Mouse (Mus musculus): ENCODE data around the gene Vps37c.
A peak's percentile ranks its signal among the peaks of the same experiment; 100 is the strongest.

Gene Vps37c

DNA sequence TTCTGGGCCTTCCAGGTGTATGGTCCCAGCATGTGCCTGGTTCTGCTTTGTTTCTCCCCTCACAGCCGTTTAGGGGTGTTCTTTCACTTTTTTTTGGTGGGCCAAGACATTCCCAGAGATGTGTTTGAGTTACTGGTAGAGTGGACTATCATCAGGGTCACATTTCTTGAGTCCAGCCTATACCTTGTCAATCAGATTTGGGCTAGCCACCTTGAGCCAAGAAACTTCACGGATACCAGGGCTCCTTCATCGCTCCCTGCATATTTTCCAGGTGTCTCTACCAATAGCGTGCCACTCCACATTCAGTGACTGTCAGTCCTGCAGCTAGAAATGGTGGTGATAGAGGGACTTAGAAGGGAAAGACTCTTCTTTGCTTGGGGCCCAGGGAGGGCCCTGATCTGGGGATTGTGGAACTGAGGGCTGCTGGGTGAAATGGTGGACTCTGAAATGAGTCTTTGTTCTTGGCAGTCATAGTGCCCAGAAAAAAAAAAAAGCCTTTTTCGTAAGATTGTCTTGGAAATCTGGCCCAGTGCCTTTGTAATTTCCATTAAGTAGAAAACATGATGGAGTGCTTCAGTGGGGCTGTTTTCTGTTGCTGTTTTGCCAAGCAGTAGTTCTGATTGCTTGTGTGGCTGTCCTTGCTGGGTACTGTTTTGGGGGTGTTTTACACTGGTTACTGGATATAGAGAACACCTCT, 1.1 kb downstream of the Vps37c start:
- DNase-seq (ENCODE audit: low spot score), result no peak

DNA sequence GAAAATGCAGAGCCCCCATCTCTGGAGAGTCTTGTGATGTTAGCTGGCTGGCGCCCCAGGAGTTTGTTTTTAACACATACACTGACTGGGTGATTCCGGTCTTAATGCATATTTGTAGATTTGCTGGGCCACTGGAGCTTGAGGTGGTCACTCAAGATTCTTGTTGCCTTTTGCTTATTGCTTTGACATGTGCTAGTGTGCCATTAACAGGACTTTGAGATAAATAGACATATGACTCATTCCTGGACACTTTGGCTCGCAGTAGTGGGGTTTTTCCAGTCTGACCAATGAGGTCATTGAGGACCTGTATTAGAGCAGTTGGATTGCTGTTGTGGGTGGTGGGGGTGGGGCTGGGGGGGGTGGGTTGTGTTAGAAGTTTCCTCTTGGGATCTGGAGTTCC, 1.8 kb downstream of the Vps37c start:
- no peak for DNase-seq (ENCODE audit: low spot score)

GRCm38 (mm10) chr19:10691121-10691520, 2.6 kb downstream of the Vps37c start:
- no peak for DNase-seq (ENCODE audit: low spot score)

GRCm38 (mm10) chr19:10691660-10692059, 3.1 kb downstream of the Vps37c start:
- DNase-seq (ENCODE audit: low spot score), result no peak

DNA sequence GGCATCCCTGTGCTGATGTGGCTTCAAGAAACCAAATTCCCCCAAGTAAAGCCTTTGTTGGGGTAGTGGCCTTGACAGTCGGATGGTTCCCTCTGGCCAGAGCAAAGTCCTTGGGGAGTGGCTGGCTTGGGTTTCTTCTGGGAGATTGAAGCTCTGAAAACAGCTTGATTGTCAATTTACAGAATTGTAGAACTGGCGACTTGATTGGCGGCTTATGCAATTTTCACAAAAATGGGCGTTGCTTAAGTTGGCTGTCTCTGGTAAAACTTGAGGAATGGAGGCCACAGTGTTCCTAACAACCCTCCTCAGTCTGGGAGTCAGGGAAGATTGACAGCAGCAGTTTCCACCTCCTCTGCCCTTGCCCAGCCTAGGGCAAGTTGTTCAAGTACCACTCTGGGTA, 3.8 kb downstream of the Vps37c start:
- DNase-seq (ENCODE audit: low spot score), result no peak

DNA sequence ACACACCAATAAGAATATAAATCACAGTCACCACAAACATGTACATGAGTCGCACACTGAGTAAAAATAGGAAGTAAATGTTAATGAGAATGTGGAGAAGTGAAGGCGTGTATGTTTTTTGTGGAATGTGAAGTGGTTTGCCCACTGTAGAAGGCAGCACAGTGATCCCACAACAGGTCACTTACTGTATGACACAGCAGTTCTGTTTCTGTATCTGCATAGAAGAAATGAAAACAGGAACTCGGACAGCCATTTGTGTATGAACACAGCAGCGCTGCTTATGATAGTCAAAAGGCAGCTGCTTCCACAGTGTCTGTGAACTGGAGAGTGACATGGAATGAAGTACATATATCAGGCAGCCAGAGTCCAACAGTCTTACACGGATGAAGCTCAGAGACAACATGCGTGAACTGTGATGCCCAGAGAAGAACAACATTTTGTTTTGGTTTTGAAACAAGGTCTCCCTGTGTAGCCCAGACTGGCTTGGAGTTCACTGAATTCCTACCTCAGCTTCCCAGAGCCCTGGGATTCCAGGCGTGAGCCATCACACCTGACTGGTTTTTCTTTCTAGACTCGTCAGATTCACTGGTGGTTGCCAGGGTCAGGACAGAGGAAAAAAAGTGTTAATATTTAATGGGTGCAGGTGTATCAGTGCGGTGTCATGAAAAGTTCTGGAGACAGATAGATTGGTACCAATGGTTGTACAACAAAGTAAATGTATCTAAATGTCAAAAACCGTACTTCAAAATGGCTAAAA, 5.6 kb downstream of the Vps37c start:
- DNase-seq (ENCODE audit: low spot score), result no peak

GRCm38 (mm10) chr19:10695801-10696200, 7.3 kb downstream of the Vps37c start:
- no peak for DNase-seq (ENCODE audit: low spot score)

DNA sequence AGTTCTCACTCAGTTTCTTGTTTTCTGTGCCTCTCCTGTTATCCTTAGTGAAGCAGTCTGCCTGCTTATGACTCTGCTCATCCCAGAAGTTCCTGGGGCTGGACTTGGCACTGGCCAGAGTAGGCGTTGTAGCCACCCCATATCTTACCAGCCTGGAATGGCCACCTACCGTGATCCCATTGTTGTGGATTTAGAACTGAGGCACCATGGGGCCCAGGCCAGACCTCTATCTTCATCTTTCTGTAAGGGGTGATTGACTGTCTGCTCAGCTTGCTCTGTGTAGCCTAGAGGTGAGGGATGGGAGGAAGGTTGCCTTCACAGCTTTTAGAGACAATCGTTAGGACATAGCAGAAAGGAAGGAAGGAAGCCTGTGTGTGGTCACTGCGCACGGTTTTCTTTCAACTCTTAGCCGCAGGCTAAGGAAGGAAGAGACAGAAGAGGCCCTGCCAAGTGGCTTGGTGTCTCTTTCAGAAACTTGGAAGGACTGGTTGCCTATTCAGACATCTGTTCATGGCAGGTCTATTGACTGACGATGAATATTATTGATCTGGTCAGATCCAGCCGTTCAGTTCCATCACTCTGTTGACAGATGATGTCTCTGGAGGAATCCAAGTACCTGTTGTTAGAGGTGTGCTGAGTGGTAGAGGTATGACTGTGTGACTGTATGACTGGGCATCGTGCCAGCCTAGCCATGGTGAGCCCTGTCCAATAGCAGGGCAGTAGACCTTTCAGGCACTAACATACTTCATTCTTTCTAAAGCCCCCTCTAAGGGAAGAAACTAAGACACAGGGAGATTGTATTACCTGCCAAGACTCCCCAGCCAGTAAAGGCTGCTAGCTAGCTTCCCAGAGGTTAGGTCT, 9.8 kb downstream of the Vps37c start:
- DNase-seq (ENCODE audit: low spot score), result no peak

GRCm38 (mm10) chr19:10699851-10700250, 11.3 kb downstream of the Vps37c start:
- no peak for DNase-seq (ENCODE audit: low spot score)

DNA sequence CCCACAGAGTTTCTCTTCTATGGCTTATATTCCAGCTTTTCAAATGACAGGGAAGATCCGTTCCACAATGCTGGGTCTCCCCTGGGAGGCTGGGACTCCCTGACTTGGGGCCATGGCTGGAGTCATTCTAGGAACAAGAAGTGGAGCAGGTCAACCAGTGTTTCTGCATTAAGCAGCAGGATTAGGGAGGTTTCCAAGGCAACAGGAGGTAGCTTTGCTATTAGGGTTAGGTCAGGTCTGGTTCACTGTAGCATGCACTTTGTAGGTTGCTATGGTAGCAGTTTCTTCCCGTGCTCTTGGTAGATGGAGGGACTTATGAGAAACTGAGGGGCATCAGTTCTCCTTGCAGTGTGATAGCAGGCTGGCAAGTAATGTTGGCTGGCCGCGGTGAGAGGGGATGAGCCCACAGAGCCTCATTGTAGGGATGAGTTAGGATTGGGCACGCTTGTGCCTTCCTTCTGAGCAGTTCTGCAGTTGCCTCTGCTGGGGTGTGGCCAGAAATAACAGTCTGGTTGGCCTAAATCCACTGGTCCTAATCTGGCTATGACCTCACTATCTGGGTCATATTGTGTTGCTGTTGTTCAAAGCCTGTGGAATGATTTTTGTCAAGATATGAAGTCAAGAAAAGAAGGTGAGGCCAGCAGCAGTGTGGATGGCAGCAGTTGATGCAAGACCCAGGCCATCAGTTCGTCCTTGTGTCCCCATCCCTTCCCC, 12.6 kb downstream of the Vps37c start:
- DNase-seq (ENCODE audit: low spot score), result no peak

GRCm38 (mm10) chr19:10702125-10702524, 13.6 kb downstream of the Vps37c start:
- no peak for DNase-seq (ENCODE audit: low spot score)

DNA sequence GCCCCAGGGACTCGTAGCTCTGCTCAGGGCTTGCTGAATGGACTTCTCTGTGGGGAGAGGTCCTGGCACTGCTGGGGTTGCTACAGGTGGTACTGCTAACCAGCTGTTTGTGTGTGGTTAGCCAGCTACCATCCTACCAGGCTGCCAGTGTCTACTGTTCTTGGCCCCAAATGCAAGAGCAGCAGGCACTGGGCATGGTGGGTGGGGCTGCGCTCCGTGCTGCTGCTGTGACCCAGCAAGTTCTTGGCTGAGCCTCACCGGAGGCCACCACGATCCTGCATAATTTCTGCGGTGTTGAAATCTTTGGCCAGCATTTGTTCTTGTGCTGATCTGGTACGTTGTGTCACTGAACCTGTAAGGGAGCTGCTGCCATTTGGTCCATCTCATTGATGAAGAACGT, 14.9 kb downstream of the Vps37c start:
- no peak for DNase-seq (ENCODE audit: low spot score)

DNA sequence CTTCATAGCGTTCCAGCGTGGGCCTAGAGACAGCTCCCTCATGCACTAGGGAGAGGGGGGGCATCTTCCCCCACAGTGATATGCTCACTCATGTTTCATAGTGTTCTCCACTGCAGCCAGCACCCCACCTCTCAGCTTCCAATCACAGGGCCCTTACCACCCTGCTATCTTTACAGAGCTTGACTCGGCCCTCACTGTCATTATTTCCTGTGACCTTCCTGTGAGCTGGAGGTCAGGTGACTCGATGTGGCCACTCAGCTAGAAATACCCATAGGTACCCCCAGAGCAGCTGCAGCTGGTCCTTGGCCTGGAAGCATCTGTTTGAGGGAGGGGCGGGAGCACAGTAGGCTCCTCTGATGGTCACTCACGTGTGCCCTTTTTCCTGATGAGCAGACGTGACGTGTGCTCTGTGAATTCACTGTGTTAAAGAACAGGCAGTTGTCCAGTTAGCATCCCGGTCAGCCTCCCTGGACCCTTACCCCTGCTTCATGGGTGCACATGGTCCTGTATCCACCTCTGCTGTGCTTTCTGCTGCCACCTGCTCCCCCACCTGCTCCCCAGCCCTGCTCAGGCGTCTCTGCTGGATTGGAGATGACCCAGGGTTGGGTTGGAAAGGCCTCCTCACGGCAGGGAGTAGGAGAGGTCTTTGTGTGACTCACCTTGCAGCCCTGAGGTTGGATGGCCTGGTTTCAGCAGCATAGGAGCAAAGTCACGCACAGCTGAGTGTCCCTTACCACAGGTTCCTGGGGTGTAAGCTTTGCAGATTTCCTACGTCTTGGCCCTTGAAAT, 18.7 kb downstream of the Vps37c start:
- no peak for DNase-seq (ENCODE audit: low spot score)

DNA sequence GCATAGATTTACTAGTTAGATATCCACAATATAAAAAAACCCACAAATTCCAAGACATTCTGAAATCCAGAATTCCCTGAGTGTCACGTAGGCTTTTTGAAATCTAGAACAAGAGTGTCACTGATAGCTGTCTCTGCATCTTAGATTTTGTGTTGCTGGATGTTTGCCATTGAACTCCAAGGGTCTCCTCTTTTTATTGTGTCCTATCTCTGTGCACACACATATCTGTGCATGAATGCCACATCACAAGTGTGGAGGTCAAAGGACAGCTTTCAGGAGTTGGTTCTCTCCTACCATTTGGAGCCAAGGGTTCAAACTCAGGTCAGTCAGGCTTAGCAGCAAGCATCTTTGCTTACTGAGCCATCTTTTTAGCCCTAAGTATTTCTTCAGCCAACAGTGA, 19.3 kb downstream of the Vps37c start:
- no peak for DNase-seq (ENCODE audit: low spot score)

DNA sequence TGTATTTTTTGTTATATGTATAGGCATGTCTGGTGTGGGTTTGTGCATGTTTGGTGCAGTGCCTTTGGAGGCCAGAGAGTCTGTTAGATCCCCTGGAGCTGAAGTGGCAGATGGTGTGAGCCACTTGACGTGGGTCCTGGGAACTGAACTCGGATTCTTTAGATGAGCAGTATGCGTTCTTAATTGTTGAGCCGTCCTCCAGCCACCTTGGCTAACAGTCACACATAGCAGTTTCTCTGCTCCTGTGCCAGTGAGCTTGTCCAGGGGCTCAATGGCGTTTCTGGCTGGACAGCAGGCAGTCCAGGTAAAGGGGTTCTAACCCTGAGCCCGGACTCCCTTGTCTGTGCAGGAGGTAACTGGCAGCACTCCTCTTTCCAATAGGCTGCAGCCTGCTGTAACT, 20.4 kb downstream of the Vps37c start:
- DNase-seq (ENCODE audit: low spot score), result no peak

DNA sequence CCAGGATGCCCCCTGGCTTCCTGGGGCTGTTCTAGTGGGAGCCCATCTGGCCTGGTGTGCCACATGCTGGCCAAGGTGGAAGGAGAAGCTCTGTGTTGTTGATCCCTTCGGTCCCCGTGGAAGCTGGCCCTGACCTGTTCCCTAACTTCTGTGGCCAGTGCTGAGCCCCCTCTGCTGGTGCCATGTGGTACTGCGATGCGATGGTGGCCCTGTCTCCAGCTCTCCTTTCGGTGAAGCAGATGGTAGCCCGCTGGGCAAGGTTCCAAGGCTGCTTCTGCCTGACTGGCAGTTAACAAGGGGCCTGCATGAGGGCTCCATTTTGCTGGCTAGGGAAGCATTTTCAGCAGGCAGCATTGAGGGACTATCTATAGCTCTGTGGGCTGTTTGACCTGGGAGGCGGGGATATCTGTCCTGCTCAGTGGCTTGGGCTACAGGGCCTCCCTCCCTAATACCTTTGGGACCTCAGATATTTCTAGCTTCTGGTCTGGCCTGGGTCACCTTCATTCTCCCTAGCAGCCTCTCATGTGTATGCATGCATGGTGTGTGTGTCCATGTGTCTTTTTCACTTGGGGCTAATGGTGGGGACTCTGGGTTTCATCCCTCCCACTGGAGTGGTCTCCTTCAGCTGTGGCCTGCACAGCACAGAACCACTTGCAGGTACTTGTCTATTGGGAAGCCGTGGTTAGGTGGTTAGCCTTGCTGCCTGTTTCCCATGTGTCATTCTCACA, 21.0 kb downstream of the Vps37c start:
- DNase-seq (ENCODE audit: low spot score), result peak; percentile 90

DNA sequence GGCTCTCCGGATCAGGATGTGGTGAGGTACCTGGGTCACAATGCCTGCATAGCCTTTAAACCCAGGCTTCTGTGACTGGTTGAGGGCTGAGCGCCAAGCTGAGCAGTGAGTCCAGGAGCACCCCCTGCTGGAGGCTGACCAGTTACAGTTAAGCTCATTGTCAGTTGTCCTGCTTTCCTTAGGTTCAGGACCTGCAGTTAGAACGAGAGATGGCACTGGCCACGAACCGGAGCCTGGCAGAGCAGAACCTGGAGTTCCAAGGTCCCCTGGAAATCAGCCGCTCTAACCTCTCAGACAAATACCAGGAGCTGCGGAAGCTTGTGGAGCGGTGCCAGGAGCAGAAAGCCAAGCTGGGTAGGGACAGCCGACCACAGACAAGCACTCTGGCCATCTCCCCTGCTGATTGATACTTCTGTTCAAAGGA, 21.6 kb downstream of the Vps37c start:
- peak; percentile 56 for DNase-seq (ENCODE audit: low spot score)

- no peak for DNase-seq (ENCODE audit: low spot score)
These were observed 22.2 kb downstream of the Vps37c start for GRCm38 (mm10) chr19:10710751-10711150.

GRCm38 (mm10) chr19:10712194-10712593, 23.7 kb downstream of the Vps37c start:
- DNase-seq (ENCODE audit: low spot score), result no peak

- DNase-seq (ENCODE audit: low spot score), result no peak
These were observed 24.1 kb downstream of the Vps37c start for GRCm38 (mm10) chr19:10712646-10713045.

GRCm38 (mm10) chr19:10713551-10713950, 25.0 kb downstream of the Vps37c start:
- no peak for DNase-seq (ENCODE audit: low spot score)

Data from urinary bladder, postnatal 14 days (tissue).